Mouse (Mus musculus) kidney, embryonic 14.5 days (tissue): ENCODE measurements at regions not wholly inside any gene's neighbourhood (a gene's known extent, or its start where the extent isn't known, plus 50 kb on each side); places are given as distances from the start of the nearest gene placed in this dataset.
A peak's percentile ranks its signal among the peaks of the same experiment; 100 is the strongest.

Experiments used
- ATAC-seq: fragments of 200-750 bp; cut with Nextera tagmentation; 2 replicates; pipeline ENCODE4 v1.8.0; 2017; ENCODE audit warnings: moderate number of reproducible peaks, mild to moderate bottlenecking, moderate TSS enrichment, moderate library complexity; ENCODE audit not compliant: low FRiP score, low TSS enrichment
- H3K27ac ChIP-seq: fragments of 300-500 bp; sonication (generic); 2 replicates; pipeline ENCODE4 v1.5.1; 2014; ENCODE audit warnings: low read depth, mild to moderate bottlenecking, low read length, moderate library complexity, mixed read lengths
- H3K27me3 ChIP-seq: fragments of 300-500 bp; sonication (generic); 2 replicates; pipeline ENCODE4 v1.6.1; 2014; ENCODE audit warnings: mild to moderate bottlenecking, low read length; ENCODE audit not compliant: control insufficient read depth, insufficient read depth
- H3K36me3 ChIP-seq: fragments of 300-500 bp; sonication (generic); 2 replicates; pipeline ENCODE4 v1.6.1; 2014; ENCODE audit warnings: low read length, mixed read lengths; ENCODE audit not compliant: control insufficient read depth, insufficient read depth
- H3K4me1 ChIP-seq: fragments of 300-500 bp; sonication (generic); 2 replicates; pipeline ENCODE4 v1.6.1; 2014; ENCODE audit warnings: low read length, mixed read lengths; ENCODE audit not compliant: control insufficient read depth, insufficient read depth
- H3K4me2 ChIP-seq: fragments of 300-500 bp; sonication (generic); replicated peaks from 2 replicates; pipeline ENCODE4 v1.6.1; 2014; ENCODE audit warnings: low read depth, mild to moderate bottlenecking, low read length
- H3K4me3 ChIP-seq: fragments of 300-500 bp; sonication (generic); 2 replicates; pipeline ENCODE4 v1.5.1; 2014; ENCODE audit warnings: mild to moderate bottlenecking, low read length
- H3K9ac ChIP-seq: fragments of 300-500 bp; sonication (generic); 2 replicates; pipeline ENCODE4 v1.6.1; 2014; ENCODE audit warnings: low read depth, mild to moderate bottlenecking, low read length, moderate library complexity
- H3K9me3 ChIP-seq: fragments of 300-500 bp; sonication (generic); 2 replicates; pipeline ENCODE4 v1.6.1; 2016; ENCODE audit warnings: low read length; ENCODE audit not compliant: control insufficient read depth
- WGBS: fragments of 180-500 bp; shearing (Covaris S2); extraction: QIAGEN DNeasy Blood & Tissue Kit; methylation state at CpG from one replicate; pipeline ENCODE4 v1.1.7; 2014; 5-methylcytosine and 5-hydroxymethylcytosine counted together

DNA sequence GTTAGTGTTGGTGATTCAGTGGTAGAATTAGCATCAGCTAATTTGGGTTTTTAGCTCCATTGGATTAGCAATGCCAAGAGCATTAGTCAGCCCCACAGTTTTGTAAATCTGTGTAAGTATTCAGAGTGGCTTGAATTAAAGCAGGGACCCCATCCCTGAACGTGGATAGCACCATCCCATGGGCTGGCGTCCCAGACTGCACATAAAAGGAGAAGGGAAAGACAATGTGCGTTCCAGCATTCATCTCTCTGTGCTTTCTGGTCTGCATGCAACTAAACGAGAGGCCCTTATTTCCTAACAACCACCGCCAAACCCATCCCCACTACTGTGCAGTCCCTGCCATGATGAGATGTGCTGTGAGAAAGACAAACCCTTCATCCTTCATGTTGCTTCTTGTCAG is 713.8 kb downstream of the Sorcs1 start:
- Histone ChIP-seq H3K27ac (no peak overlapping the region), H3K4me3 (no peak overlapping the region), H3K9me3 (no peaks in the 10 kb centered on the region), H3K36me3 (no peaks in the 10 kb centered on the region), H3K9ac (no peak overlapping the region), H3K4me2 (no peak overlapping the region), H3K4me1 (no peaks in the 10 kb centered on the region), H3K27me3 (no peaks in the 10 kb centered on the region)
- WGBS: 85% methylated on average over 5 of the region's 5 CpGs
- no peak for ATAC-seq

DNA sequence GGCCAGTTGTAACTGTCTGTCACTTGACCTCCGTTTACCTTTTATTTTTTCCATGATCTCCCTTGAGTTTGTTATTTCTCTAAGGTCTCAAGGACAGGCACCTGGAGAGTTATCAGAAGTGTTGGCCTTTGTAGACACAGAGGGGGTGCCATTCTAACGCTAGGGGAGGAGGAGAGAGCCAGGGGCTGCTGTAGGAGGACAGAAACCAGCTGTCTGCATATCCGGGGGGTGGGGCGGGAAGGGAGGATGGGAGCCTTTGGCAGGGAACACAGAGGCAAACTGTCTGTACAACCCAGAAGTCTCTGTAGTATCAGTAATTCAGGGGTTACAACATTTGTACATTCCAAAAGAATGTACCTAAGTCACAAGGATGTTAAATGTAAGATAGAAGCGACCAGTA is 719.9 kb downstream of the Sorcs1 start:
- Histone ChIP-seq H3K27ac (no peak overlapping the region), H3K4me1 (peaks cover 5% of the 10 kb centered on the region; the same call in 1 of the 2 replicates), H3K36me3 (no peaks in the 10 kb centered on the region), H3K9me3 (no peaks in the 10 kb centered on the region), H3K27me3 (no peaks in the 10 kb centered on the region), H3K4me3 (no peak overlapping the region), H3K4me2 (no peak overlapping the region), H3K9ac (no peak overlapping the region)
- 29% methylated on average over 5 of the region's 5 CpGs for WGBS
- ATAC-seq: peak; percentile 75; the same call in 1 of the 2 replicates

DNA sequence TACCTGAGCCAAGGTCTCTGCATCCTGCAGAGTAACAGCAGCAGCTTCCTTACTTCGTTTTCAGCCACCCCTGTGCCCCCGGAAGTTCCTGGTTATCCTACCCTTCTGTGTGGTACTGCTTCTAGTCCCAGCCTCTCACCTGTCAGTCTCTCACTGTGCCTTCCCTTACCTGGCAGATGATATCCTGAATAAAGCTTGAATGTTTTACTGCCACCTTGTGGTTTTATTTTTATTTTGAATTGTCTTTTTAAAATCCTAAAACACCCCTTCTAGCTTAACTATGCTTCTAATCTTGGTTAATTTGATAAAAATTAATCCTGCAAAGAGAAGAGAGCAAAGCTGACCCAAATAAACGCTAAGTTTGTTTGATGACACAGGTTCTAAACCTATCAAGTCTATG is 747.2 kb downstream of the Sorcs1 start:
- no peaks in the 10 kb centered on the region for H3K9me3 ChIP-seq
- H3K36me3 ChIP-seq: no peaks in the 10 kb centered on the region
- no peaks in the 10 kb centered on the region for H3K27me3 ChIP-seq
- no peak overlapping the region for H3K4me3 ChIP-seq
- no peak overlapping the region for H3K27ac ChIP-seq
- no peak overlapping the region for H3K9ac ChIP-seq
- no peak for ATAC-seq
- 43% methylated on average over 3 of the region's 3 CpGs for WGBS
- no peak overlapping the region for H3K4me2 ChIP-seq
- H3K4me1 ChIP-seq: no peaks in the 10 kb centered on the region

DNA sequence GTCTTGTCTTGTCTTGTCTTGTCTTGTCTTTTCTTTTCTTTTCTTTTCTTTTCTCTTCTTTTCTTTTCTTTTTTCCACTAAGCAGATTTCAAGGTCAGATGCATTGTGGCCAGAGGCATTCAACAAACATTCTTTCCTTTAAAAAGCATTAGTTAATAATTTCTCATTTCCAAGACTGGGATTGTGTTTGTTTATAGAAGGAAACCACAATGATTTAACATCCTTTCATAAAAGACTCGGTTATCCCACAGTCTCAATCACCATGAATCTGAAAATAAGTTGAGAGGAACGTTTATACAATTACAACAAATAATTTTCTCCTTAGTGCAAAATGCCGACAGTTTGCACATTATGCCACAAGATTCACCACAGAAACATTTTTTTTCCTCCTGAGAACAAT is 766.7 kb downstream of the Sorcs1 start:
- Histone ChIP-seq H3K27me3 (no peaks in the 10 kb centered on the region), H3K27ac (no peak overlapping the region), H3K4me3 (no peak overlapping the region), H3K36me3 (no peaks in the 10 kb centered on the region), H3K9ac (no peak overlapping the region), H3K4me1 (no peaks in the 10 kb centered on the region), H3K9me3 (no peaks in the 10 kb centered on the region), H3K4me2 (no peak overlapping the region)
- no peak for ATAC-seq
- 61% methylated on average over 3 of the region's 3 CpGs for WGBS

- H3K36me3 ChIP-seq: no peaks in the 10 kb centered on the region
- no peak overlapping the region for H3K4me2 ChIP-seq
- no peak for ATAC-seq
- no peaks in the 10 kb centered on the region for H3K4me1 ChIP-seq
- no peaks in the 10 kb centered on the region for H3K27me3 ChIP-seq
- no peaks in the 10 kb centered on the region for H3K9me3 ChIP-seq
- no peak overlapping the region for H3K27ac ChIP-seq
- no peak overlapping the region for H3K4me3 ChIP-seq
- H3K9ac ChIP-seq: no peak overlapping the region
- WGBS: 79% methylated on average over 3 of the region's 3 CpGs
These were observed 798.2 kb downstream of the Sorcs1 start for GRCm38 (mm10) chr19:49880241-49880640.

GRCm38 (mm10) chr19:49860761-49861160 is 817.7 kb downstream of the Sorcs1 start:
- no peak overlapping the region for H3K9ac ChIP-seq
- no peak overlapping the region for H3K4me3 ChIP-seq
- no peak overlapping the region for H3K27ac ChIP-seq
- no peak overlapping the region for H3K4me2 ChIP-seq
- H3K9me3 ChIP-seq: no peaks in the 10 kb centered on the region
- H3K4me1 ChIP-seq: no peaks in the 10 kb centered on the region
- H3K36me3 ChIP-seq: no peaks in the 10 kb centered on the region
- ATAC-seq: no peak
- H3K27me3 ChIP-seq: no peaks in the 10 kb centered on the region
- 79% methylated on average over 7 of the region's 7 CpGs for WGBS

GRCm38 (mm10) chr19:49855481-49856035 is 822.9 kb downstream of the Sorcs1 start:
- ATAC-seq: no peak
- Histone ChIP-seq H3K27me3 (no peaks in the 10 kb centered on the region), H3K4me3 (no peak overlapping the region), H3K4me1 (no peaks in the 10 kb centered on the region), H3K4me2 (no peak overlapping the region), H3K9me3 (no peaks in the 10 kb centered on the region), H3K36me3 (no peaks in the 10 kb centered on the region), H3K27ac (no peak overlapping the region), H3K9ac (no peak overlapping the region)
- WGBS: 28% methylated on average over 9 of the region's 9 CpGs

DNA sequence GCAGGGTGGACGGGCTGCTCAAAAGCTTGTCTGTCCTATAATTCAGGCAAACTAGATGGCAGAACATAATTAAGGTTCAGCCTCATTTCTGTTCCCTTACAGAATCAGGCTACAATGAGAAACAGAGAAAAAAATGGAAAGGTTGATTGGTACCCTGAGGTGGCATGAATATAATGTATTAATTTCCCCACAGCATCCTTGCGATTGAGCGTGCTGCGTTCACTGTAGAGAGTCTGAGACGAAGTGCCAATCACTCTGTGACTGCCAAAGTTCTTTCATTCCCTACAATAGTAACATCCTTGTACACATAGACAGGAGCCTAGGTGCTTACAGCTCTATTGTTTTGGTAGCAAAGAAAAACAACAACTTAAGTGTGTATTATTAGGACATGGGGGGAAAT is 836.5 kb downstream of the Sorcs1 start:
- H3K9me3 ChIP-seq: no peaks in the 10 kb centered on the region
- H3K4me1 ChIP-seq: no peaks in the 10 kb centered on the region
- H3K9ac ChIP-seq: no peak overlapping the region
- no peaks in the 10 kb centered on the region for H3K36me3 ChIP-seq
- no peaks in the 10 kb centered on the region for H3K27me3 ChIP-seq
- ATAC-seq: no peak
- no peak overlapping the region for H3K4me3 ChIP-seq
- WGBS: 95% methylated on average over 5 of the region's 5 CpGs
- H3K4me2 ChIP-seq: no peak overlapping the region
- H3K27ac ChIP-seq: no peak overlapping the region

DNA sequence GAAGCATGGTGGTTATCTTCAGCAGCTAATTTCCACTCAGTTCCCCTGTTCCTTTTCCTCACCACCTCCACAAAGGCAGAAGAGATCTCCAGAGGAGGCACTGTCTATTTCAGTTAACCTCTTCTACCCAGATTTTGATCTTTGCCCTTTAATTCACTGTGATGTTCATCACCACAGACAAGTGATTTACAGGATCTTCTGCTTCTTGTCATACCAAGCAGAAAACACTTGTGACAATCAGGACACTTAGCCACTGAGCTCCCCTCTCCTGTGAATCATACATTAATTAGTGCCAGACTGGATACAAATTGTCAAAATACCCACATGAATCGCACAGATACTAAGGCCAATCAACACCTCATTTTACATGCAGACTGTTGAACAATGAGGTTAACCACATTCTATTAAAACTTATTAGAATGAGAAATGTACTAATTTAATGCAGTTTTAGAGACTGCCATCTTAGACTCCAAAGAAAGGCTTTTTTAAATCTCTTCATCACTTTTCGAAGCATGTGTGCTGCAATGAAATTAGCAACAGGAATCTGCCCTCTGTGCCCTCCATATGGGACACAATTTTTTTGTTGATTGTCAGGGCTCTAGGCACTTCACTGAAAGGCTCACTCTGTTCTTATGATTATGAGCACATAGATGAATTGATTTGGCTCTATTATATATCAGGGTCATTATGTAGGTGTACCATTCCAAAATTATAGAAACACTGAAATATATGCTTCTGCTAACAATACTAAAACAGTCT is 839.1 kb downstream of the Sorcs1 start:
- H3K9ac ChIP-seq: no peak overlapping the region
- no peaks in the 10 kb centered on the region for H3K27me3 ChIP-seq
- WGBS: 91% methylated on average over 2 of the region's 2 CpGs
- H3K27ac ChIP-seq: no peak overlapping the region
- no peak overlapping the region for H3K4me2 ChIP-seq
- no peaks in the 10 kb centered on the region for H3K9me3 ChIP-seq
- H3K36me3 ChIP-seq: no peaks in the 10 kb centered on the region
- ATAC-seq: no peak
- no peak overlapping the region for H3K4me3 ChIP-seq
- no peaks in the 10 kb centered on the region for H3K4me1 ChIP-seq
